Mouse (Mus musculus) heart, postnatal 0 days (tissue): Measurements from ENCODE around the gene Dchs1.

ENCODE experiments used
- CTCF ChIP-seq: IDR thresholded peaks from 2 replicates; pipeline ENCODE4 v1.5.1; 2016; ENCODE audit warnings: antibody characterized with exemption, control low read depth, low read depth
- EP300 ChIP-seq: IDR thresholded peaks from 2 replicates; pipeline ENCODE4 v1.6.1; 2016; ENCODE audit warnings: antibody characterized with exemption, low read depth

DNA sequence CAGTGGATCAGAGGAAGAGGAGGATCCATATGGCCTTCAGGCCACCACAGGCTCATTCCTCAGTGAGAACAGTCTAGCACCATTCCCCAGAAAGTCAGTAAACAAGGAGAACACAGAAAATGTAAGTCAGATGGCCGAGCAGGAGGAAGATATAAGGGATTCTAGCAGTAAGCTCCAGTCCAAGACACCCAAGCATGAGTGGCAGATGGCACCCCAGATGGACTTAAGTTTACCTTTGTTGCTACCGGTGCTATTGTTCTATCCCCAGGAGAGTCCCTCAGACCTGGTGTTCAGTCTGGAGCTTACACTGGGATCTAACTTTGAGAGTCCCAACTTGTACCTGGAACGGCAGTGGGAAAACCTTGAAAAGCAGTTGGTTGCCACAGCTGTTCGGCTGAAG, 83.6 kb downstream of the Dchs1 start:
- TF ChIP-seq CTCF (no peak), EP300 (no peak)
